Mouse (Mus musculus) cortical plate, adult 2 months (tissue): ENCODE data around the gene Sgf29. TPM values are rescaled to one million over a fixed set of nuclear protein-coding genes. Genes with fewer than 3 reads are reported as not detected.
A peak's percentile ranks its signal among the peaks of the same experiment; 100 is the strongest.

ENCODE experiments used
- H3K27ac ChIP-seq: fragments of 200-500 bp; 2 replicates; pipeline ENCODE4 v1.5.1; 2012; ENCODE audit warnings: low read length, control low read depth, inconsistent platforms; ENCODE audit not compliant: insufficient read depth
- H3K4me1 ChIP-seq: fragments of 200-500 bp; 2 replicates; pipeline ENCODE4 v1.6.1; 2011; ENCODE audit warnings: low read length; ENCODE audit not compliant: control insufficient read depth, insufficient read depth
- H3K4me3 ChIP-seq: fragments of 200-500 bp; 2 replicates; pipeline ENCODE4 v1.5.1; 2011; ENCODE audit warnings: mild to moderate bottlenecking, low read length, control low read depth; ENCODE audit not compliant: insufficient read depth
- CTCF ChIP-seq: fragments of 200-500 bp; IDR thresholded peaks from 2 replicates; pipeline ENCODE4 v1.5.1; 2011; ENCODE audit warnings: mild to moderate bottlenecking, control low read depth, low read length; ENCODE audit not compliant: insufficient read depth; ENCODE audit errors: extremely low read depth
- POLR2A ChIP-seq: fragments of 200-500 bp; IDR thresholded peaks from 2 replicates; pipeline ENCODE4 v1.6.1; 2011; ENCODE audit warnings: mild to moderate bottlenecking, low read length, control low read depth; ENCODE audit not compliant: insufficient read depth; ENCODE audit errors: extremely low read depth
- polyA plus RNA-seq: library from polyadenylated mRNA; depleted of rRNA; stranded (reverse); fragments of >200 nt; gene quantifications from 2 replicates; pipeline ENCODE4 v1.2.3, GENCODE M21; 2012

Gene Sgf29
- polyA plus RNA-seq, 1 experiment: 43.4 TPM

DNA sequence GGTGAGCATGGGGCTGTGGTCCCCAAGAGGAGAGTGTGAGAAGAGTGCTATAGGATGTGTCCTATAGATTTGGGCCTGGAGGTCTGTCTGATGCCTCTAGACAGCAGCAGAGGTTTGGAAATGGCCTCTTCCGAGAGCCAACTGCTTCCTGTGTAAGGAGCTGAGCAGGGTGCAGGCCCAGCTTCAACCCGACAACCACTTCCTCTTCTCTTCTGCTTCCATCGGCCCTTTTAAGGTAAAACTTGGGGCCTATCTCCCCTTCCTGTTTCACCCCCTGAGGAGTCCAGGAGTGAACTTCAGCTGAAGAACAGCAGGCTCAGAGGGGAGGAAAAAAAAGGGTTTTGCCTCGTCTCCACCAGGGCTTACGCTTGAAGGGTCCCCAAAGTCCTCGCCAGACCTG lies 53.2 kb downstream of the Sgf29 start:
- Histone ChIP-seq H3K27ac (0 out of 2 replicates have a peak overlapping the region, but pooled peaks have one; percentile 2), H3K4me1 (peaks cover 6% of the 10 kb centered on the region; the same call in 1 of the 2 replicates), H3K4me3 (peak overlapping the region; percentile 94)
- TF ChIP-seq POLR2A (no peak), CTCF (no peak)

DNA sequence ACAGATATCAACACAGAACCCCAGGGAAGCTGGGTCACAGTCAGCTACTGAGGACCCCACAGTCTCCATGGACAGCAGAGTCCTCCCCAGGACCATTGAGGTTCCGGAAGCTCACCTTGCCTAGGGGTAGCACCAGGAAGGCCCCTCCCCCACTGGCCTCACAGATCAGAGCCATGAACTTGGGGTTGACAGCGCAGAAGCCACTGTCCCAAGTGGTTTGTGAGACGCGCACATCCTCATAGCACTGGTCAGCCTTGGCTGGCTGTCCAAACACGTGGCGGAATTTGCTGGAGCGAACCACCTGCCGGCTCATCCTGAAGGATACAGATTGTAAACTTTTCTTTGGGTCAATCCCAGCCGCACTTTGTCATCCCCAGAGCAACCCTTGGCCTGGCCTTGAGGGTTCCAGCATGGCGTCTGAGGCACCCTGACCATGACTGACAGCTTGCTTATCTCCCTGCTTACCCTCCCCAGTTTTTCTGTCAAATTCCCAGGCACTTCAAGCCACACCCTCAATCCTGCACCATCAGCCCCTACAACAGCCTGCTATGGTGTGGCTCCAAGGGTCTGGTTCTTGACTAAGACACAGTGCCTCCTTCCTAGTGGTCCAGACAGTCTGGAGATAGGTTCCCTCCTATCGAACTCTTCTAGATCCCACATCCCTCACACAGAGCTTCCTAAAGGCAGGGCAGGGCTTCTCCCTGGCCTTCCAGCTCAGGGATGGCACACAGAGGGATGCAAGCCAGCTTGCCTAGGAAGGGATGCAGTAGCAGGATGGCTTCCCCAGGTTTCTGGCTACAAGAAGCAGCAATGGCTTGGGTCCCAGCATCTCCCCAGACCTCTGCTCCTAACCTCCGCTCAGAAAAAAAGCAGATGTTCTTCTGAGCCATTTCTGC lies 54.0 kb downstream of the Sgf29 start:
- TF ChIP-seq POLR2A: no peak; the same call in 1 of the 2 replicates
- TF ChIP-seq CTCF: no peak
- peak overlapping the region; percentile 81 for H3K27ac ChIP-seq

DNA sequence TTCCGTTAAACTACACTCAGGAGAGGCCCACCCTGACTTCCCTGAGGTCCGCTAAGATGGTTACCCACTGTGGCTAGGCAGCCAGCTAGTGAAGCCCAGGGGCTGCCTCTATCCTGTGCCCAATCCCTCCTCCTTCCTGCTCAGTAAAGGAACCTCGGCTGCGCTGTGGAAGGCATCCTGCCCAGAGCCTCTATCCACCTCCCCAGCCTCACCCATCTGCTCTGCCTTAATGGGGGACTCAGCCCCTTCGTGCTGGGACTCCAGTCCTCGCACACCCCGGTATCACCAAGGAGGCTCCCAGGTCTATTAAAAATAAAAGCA lies 54.6 kb downstream of the Sgf29 start:
- Histone ChIP-seq H3K27ac (peak overlapping the region; percentile 81; the same call in 1 of the 2 replicates), H3K4me3 (peak overlapping the region; percentile 94), H3K4me1 (peaks cover 6% of the 10 kb centered on the region; the same call in 1 of the 2 replicates)
- no peak for TF ChIP-seq POLR2A
- no peak for TF ChIP-seq CTCF

More for the DNA sequence above, 54.0 kb downstream of the Sgf29 start:
- Histone ChIP-seq H3K4me3 (peak overlapping the region; percentile 94), H3K4me1 (peaks cover 6% of the 10 kb centered on the region; the same call in 1 of the 2 replicates)

DNA sequence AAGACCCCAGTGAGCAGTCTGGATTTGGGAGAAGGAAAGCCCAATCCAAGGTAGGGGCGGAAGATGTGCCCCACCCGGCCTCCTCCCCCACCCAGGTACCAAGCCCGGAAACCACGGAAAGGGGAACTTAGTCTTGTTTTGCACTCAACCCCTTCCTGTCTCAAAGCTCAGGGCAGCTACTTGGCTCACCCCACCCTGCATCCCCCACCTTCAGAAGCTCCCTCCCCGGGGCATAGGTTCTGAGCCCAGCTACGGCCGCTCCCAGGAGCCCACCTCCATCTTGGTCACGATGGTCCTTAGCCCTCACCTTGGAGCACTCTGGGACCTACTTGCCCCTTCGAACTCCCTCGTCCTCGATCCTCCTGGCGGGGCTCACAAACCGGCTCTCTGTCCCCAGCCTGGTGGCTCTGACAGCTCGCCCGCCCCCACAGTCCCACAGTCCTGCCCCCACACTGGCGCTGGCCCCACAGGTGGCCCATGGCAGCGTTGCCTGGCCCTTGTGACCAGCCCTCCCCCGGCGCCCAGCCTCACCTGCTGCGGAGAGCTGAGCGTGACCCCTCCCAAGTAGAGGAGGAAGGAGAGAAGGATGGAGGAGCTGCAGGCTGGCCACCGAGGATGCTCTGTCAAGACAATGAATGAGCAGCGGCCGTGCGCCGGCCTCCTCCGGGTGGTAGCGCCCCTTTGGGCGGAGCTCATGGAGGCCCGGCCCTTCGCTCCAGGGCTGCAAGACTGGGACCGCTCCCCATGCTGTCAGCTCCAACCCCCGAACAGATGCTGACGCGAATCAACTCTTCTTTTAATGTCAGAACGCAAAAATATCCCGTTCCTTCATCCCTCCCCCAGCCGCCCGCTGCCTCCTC lies 55.2 kb downstream of the Sgf29 start:
- TF ChIP-seq CTCF: no peak
- peak; percentile 97 for TF ChIP-seq POLR2A
- H3K4me1 ChIP-seq: peaks cover 6% of the 10 kb centered on the region; the same call in 1 of the 2 replicates
- peak overlapping the region; percentile 81 for H3K27ac ChIP-seq
- H3K4me3 ChIP-seq: peak overlapping the region; percentile 94

DNA sequence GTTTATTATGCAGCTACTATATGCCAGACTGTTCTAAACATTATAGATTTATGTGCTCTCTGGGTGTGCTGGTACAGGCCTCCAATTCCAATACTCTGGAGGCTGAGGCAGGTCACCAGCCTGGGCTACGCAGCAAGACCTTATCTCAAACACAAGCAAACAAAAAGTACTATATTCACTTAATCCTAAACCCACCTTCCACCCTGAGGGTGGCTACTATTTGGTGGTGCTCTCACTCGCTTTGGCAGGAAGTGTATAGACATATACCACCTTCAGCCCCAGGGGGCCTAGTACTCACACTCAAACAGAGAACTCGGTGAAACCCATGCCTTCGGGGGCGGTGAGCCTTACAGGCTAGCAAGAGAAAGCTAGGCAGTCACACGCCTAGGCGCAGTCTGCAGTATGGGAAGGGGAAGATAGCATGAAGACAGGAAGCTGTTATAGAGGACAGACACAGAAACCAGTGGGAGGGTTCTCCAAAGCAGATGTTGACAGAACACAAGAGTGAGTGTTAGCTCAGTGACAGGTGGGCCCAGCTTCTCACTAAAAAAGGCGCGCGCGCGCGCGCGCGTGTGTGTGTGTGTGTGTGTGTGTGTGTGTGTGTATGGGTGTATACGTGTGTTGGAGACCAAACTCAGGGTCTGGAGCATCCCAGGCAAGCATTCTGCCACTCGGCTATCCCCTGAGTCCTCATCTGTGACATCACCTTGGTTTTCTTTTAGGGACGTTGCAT lies 58.5 kb downstream of the Sgf29 start, which contains the start of gene Coro1a:
TSS of gene Coro1a (minus strand) at position 346 of the 733 bp plus-strand sequence.
- no peak within 1 kb of the TSS for H3K27ac ChIP-seq
- no peak within 1 kb of the TSS for H3K4me3 ChIP-seq
- H3K4me1 ChIP-seq: no peaks in the 10 kb centered on the region
- no peak for TF ChIP-seq CTCF
- no peak for TF ChIP-seq POLR2A

DNA sequence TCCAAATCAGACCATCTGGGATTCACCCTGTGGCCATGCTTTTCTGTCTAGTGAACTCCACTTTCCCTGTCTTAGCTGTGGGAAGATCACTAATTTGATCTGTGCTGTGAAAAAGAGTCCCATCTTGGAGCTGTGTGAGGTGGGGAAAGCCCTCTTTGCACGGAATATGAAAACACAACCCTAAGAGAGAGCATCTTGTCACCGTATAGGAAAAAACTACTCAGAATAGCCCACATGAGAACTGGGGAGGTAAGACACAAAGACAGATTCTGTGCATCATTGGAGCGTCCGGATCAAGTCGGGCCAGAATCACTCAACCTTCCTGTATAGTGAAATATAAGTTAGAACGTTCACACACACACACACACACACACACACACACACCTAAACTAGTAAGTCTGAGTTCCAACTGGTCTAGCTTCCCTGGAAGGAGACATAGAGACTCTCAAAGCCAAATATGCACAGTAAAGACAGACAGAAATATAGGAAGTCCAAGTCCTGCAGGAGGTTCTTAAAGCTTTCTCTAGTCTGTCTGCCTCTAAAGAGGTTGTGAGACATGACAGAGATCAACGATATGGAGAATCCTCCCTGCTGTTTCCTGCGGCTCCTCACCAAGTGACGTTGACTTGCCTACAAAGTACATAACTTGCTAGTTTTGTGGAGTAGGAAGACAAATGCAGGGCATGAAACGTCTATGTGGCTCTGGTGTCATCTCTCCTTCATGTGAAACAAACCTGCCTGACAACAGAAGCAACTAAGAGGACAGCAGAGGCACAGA lies 59.3 kb downstream of the Sgf29 start:
- Histone ChIP-seq H3K4me1 (no peaks in the 10 kb centered on the region), H3K4me3 (no peak overlapping the region), H3K27ac (no peak overlapping the region)
- TF ChIP-seq CTCF: no peak
- TF ChIP-seq POLR2A: no peak

DNA sequence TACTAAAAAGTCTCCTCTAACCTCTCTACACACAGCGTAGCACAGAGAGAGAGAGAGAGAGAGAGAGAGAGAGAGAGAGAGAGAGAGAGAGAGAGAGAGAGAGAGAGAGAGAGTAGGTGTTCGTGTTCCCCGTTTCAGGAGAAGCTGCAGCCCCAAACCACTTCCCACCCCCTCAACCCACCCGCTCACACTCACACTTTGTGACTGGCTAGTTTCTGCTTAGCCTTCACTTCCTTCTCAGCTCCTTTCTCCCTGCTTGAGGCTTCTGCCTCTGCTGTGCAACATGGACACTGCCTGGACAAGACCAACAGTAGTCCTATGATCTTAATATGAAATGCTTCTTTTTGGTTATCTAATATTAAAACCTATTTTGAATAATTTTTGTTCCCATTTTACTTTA lies 61.2 kb downstream of the Sgf29 start:
- no peaks in the 10 kb centered on the region; the same call in 1 of the 2 replicates for H3K4me1 ChIP-seq
- H3K27ac ChIP-seq: no peak overlapping the region
- TF ChIP-seq CTCF (no peak), POLR2A (no peak)
- no peak overlapping the region for H3K4me3 ChIP-seq

DNA sequence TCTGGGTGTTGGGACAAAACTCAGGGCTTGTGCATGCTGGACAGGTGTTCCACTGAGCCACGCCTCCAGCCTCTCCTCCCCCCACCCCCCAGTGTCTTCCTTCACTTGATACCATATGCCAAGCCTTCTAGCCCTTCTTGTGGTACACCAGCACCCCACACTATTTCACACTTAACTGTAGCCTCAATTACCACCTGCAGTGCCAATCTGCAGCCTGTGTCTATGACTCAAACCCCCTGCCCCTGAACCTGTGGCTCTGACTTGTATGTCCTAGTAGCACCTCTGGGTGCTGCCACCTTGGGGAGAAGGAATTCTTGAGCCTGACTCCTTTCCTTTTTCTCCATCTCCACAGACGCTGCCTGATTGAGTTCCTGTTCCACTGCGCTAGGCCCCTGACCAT lies 62.8 kb downstream of the Sgf29 start:
- TF ChIP-seq POLR2A (no peak), CTCF (no peak)
- peaks cover 3% of the 10 kb centered on the region for H3K4me1 ChIP-seq
- H3K27ac ChIP-seq: no peak overlapping the region
- H3K4me3 ChIP-seq: no peak overlapping the region
